Mouse (Mus musculus): Measurements from ENCODE around the gene Myo18a.

The Myo18a gene

DNA sequence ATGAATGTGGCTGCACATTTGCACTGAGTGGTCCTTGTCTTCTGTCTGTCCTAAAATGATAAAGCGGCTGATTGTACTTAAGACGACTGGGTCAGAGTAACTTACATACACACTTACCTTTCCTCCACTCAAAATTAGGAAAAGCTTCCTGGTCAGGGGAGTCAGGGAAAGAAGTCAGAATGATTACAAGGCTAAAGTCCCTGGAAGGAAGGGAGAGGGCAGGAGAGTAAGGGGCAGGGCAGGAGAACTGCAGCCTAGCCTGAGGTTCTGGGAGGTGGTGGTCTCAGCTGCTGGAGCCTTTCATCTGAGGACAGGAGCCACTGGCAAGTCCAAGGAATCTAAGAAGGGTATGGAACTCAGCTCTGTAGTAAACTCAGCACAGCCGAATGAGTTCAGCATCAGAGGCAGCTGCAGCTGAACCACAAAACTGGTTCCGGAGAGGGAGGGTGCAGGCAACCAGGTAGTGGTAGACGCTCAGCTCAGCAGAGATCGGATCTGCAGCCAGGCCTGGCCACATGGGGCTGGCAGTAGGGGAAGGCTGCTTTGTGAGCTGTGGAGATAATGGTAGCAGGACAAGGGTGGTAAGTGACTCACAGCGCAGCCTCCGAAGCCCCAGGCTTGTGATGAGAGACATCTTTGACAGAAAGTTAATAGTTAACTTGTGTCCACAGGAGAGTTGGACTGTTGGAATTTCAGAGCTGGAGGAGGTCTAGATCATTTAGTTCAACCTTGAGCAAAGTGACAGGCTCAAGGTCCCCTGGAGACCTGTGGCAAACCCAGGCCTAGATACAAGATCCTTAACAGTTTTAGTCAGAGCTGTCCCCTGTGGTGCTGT is 9.1 kb downstream of the Myo18a start:
- DNase-seq (ENCODE audit: low spot score in 2 of 2) = no peak

DNA sequence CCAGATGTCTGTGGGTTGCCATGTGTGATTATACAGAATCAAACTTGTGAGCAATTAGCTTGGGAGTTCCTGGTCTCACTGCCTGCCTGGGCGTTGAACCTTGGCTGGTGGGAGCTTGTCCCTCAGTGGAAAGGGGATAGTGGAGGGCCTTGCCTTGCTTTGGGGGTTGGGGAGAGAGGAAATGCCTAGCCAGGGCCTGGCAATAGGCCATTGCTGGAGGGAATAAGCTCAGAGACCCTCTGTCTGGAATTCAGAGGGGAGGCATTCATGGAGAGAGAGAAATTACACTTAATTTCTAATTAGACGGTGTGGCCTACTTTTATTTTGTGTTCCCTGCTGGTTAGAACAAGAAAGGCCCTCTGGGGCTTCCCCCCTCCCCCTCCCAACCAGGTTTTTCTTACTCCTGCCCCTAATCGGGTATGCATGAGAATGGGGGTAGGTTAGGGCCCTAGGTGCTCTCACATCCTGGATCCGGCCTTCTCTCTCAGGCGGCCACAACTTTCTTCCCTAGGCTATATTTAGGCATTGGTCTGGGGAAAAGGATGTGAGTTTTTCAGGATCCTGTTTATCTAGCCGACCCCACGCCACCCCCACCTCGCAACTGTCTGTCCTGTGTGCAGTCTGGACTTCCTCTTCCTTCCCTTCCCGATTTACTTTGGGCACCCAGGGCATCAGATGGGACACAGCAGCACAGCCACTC is 12.8 kb downstream of the Myo18a start:
- no peak for DNase-seq (ENCODE audit: low spot score in 2 of 2)

GRCm38 (mm10) chr11:77777436-77777835 is 14.4 kb downstream of the Myo18a start:
- no peak for DNase-seq (ENCODE audit: low spot score in 2 of 2)

GRCm38 (mm10) chr11:77777937-77778336 is 14.9 kb downstream of the Myo18a start:
- DNase-seq (ENCODE audit: low spot score in 2 of 2) = no peak

GRCm38 (mm10) chr11:77779240-77779639 is 16.2 kb downstream of the Myo18a start:
- DNase-seq (ENCODE audit: low spot score in 2 of 2) = no peak

DNA sequence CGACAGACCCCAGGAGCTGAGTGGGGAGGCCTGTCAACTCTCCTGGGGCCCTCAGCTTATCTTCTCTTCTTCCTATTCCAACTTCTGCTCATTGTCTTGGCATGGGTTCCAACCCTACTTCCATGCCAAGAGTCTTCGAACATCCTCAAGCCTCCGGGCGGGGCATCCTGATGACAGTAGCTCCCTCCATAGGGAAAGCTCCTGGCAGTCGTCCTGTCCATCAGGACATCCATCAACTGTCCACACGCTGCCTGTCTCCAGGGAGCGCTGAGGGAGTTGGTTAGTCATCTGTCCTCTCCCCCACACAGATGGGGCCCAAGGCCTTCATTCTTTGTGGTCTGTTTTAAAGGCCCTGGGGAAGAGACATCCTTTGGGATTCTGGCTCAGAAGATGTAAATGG is 18.0 kb downstream of the Myo18a start:
- DNase-seq (ENCODE audit: low spot score in 2 of 2) = no peak

GRCm38 (mm10) chr11:77782104-77782815 is 19.2 kb downstream of the Myo18a start:
- no peak for DNase-seq (ENCODE audit: low spot score in 2 of 2)

DNA sequence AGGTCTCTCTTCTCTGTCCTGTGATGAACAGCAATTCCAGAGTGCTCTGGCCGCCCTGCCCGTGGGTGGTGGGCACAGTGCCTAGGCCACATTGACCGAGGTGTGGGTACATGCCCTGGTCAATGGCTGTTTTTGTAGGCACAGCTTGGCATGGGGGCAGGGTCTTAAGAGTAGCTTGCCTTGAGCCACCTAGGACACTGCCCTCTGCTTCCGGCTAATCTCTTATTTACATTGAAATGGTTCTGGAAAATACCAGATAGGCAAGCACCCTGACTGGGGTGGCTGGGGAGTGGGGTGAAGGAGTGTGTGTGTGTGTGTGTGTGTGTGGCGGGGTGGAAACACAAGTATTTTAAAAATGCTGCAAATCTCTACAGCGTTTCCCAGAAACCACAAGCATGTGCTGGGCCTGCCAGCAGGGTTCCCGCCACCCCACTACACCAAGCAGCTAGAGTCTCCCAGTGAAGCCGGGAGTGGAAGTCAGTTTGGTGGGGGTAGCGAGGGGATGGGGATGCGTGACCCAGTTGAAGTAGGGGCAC is 20.2 kb downstream of the Myo18a start:
- DNase-seq (ENCODE audit: low spot score in 2 of 2) = no peak

DNA sequence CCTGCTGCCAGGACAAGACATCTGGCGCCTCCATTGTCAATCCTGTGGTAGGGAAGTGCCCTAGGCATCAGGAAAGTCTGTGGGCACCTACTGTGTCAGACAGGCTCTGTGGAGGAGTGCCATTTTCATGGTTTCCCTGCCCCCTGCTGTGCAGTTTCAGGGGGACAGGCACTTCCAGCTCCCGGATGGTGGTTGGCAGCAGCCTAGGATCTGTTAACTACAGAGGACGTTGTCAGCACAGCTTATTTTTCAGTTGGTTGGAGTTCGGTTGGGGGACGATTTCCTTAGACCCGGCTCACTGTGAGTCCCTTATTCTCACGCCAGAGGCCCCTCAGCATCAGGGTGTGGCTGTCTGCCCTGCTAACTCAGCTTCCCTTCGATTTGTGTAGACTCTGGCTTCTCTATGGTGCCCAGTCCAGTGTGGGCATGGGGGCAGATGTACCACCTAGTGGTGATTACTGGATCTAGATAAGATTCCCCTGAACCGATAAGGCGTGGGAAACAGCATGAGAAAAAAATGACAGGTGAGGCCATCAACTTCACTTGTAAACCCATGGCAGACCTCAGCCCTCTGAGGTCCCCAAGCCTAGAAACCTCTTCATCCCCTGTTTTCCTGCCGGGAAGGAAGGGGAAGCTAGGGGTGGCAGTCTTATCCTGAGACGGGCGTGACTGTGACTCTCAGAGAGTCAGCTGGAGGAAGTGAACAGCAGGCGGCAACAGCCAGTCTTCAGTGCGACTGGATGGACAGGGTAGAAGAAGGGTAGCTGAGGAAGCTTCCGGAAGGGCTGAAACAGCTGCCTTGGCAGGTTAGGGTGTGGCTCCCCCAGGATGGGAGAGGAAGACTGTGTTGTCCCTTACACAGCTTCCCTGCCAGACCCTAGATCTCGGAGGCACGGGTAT is 21.0 kb downstream of the Myo18a start:
- no peak for DNase-seq (ENCODE audit: low spot score in 2 of 2)

GRCm38 (mm10) chr11:77784894-77785293 is 21.8 kb downstream of the Myo18a start:
- DNase-seq (ENCODE audit: low spot score in 2 of 2) = no peak

DNA sequence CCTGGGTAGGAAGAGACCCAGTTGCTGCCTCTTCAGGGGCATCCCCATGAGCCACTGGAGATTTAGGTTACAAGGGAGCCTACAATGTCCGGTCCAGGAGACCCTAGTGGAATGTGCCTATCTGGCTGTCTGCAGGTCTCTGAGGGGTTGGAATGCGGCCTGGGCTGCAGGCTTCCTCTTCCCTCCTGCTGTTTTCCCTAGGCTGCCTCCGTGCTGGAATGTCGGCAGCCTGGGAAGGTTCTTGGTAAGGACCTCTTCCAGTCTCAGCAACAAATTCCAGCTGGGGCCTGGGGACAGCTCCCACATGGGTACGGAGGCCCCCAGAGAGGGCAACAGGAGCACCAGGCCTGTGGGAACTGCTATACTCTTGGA is 22.3 kb downstream of the Myo18a start:
- DNase-seq (ENCODE audit: low spot score in 2 of 2) = no peak

- no peak for DNase-seq (ENCODE audit: low spot score in 2 of 2)
These were observed 22.9 kb downstream of the Myo18a start for GRCm38 (mm10) chr11:77785768-77786561.

DNA sequence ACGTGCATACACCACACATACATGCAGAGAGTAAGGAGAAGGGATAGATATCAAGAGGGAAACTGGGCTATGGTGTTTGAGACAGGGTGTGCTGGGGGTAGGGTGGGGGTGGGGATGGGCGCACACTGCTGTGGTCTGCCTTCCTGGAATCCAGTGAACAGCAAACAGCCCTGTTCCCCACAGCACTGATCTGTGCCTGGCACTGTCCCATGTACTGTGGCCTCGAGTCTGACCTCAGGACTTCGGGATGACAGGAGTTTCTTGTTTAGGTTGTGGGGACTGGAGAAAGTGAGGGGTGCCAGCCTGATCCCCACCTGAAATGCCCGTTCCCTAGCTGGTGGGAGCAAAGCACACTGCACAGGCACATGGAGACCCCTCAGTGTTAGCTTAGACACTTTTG is 24.7 kb downstream of the Myo18a start, which contains the start of gene Gm10277:
TSS of gene Gm10277 (minus strand) at position 41 of the 400 bp plus-strand sequence.
- no peak for DNase-seq (ENCODE audit: low spot score in 2 of 2)

GRCm38 (mm10) chr11:77789512-77789911 is 26.5 kb downstream of the Myo18a start:
- DNase-seq (ENCODE audit: low spot score in 2 of 2) = no peak

DNA sequence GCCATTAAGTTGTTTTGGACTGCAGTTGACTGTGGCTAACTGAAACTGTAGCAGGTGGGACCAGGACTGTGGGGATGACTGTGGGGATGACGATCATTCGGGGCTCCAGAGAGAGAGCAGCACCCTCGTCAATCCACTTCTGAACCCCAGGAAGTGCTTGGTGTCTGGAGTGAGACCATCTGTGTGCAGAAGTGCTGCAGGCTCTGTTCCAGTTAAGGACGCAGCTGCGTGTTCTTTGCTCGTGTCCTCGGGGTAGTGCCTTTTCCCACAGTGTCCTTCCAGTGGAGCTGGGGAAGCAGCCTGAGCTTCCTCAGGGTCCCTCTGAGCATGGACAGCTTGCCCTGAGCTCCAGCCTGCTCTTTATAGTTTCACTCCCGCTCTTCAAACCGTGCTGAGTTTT is 27.2 kb downstream of the Myo18a start:
- DNase-seq (ENCODE audit: low spot score in 2 of 2) = no peak

- DNase-seq (ENCODE audit: low spot score in 2 of 2) = no peak
These were observed 28.2 kb downstream of the Myo18a start for GRCm38 (mm10) chr11:77791241-77791727.

DNA sequence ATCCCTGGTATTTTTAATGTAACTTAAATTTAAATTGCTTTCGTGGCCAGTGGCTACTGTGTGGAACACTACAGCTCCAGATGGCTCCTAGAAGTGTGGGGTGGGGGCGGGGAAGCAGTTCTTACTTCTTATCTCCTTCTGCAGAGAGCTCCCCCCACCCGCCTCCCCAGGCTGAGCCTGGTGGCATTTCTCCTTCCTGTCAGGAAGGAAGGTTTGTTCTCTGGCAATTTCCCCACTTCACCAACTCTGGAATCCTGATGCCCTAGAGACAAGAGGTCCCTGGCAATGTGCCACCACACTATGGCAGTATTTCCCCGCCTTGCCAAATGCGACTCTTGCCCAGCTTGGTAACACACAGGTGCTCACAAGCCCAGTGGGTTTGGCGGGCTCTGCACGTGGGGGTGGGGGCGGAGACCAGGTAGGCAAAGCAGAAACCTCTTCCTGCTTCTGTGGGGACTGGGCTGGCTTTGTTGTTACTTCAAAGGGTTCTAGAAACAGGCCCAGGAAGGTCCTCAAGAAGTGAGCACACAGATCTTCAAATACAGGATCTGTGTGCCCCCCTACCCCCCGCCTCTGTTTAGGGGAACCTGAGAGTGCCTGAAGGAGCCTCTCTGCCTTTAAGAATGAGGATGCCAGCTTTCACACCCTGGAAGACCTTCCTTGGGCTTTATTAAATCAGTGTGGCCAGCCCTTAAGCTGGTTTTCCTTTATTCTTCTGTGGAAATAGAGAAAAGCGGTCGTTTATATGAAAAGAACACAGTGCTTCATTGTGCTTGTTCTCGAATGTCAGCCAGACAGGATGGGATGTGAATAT is 28.9 kb downstream of the Myo18a start:
- DNase-seq (ENCODE audit: low spot score in 2 of 2) = no peak

- DNase-seq (ENCODE audit: low spot score in 2 of 2) = no peak
These were observed 29.5 kb downstream of the Myo18a start for GRCm38 (mm10) chr11:77792566-77792909.

DNA sequence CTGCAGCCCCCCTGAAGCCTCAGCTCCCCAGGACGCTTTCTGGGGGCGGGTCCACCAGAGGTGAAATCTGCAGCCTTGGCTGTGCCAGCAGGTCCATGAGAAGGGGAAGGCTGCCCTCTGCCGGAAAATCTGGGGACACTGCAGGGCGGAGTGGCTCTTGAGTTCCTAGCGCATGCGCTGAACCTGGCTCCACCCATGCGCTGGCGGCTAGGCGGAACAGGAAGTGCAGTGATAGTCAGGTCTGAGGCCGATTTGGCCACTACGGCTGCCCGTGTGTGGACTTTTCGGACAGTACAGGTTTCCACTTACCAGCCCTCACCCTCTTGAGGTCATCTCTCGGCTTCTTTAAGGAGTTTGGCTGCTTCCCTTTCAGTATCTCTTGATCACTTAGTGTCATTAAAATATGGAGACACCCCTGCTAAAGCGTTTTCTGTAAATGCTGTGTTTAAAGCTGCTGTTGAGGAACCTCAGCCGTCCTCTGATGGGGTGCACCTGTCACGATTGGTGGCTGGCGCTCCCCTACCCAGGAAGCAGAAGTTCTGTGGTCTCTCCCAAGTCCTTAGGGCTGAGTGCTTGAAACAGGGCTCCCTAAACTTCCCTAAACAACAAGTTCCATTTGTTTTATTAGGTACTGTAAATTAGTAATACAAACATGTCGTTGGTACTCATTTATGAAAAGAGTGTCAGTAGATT is 30.3 kb downstream of the Myo18a start:
- peak; percentile 89 to 95 for DNase-seq (ENCODE audit: low spot score in 2 of 2)

Measured in frontal cortex, postnatal 10 days (tissue).